Mouse (Mus musculus): ENCODE data around the gene Ms4a12. TPM values are rescaled to one million over a fixed set of nuclear protein-coding genes. Genes with fewer than 3 reads are reported as not detected.
"Not testable (repeated sequence)": the region's sequence is repeated elsewhere in the genome, so short reads cannot be mapped to it uniquely, and the experiment has no call there.

Ms4a12 gene
- polyA plus RNA-seq (2015; fragmentation: Nextera tagmentation; extraction: Ambion mirVana) = not detected in 2 replicates

- H3K9ac ChIP-seq (ENCODE audit: low read length) = no peak within 1 kb of the TSS
- no peaks in the 10 kb centered on the region for H3K4me1 ChIP-seq (replicated peaks; ENCODE audit: control insufficient read depth, insufficient read depth, low read length)
- H3K4me2 ChIP-seq (ENCODE audit: low read depth, low read length) = no peak within 1 kb of the TSS
- ATAC-seq (ENCODE audit: low read depth) = no peak
- H3K4me3 ChIP-seq (ENCODE audit: low read length) = no peak within 1 kb of the TSS
- no peaks in the 10 kb centered on the region for H3K27me3 ChIP-seq (ENCODE audit: control insufficient read depth, insufficient read depth, low read depth, low read length)
- 53% methylated on average over 5 of the region's 5 CpGs for WGBS
- H3K27ac ChIP-seq (ENCODE audit: low read length) = no peak within 1 kb of the TSS
- no peaks in the 10 kb centered on the region for H3K9me3 ChIP-seq (ENCODE audit: control insufficient read depth, low read length)
- no peaks in the 10 kb centered on the region for H3K36me3 ChIP-seq (ENCODE audit: control insufficient read depth, insufficient read depth, low read length)
Measured at GRCm38 (mm10) chr19:11232348-11232747, at the start of gene Ms4a12. Gene Ms4a12, minus strand, starts transcription at chr19:11232448.

DNA sequence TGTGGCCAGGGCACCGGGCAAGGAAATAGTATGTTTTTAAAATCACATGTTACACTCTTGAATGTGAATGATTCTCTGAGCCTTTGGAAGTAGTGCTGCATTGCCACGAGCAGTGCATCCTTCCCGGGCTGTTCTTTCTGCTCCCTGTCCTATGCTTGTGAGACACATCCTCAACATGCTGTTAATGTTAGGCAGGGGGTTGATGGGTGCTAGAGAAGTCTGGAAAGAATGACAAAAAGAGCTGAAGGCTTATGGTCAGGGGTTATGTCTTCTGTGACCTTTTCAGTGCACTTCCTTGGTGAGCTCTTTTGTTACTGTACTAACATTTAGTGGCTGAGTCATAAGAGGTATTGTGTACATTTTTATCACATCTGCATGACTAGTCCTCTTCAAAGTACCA is 48.0 kb upstream of the Ms4a12 start:
- H3K27me3 ChIP-seq (ENCODE audit: control insufficient read depth, insufficient read depth, low read depth, low read length) = no peaks in the 10 kb centered on the region
- H3K4me1 ChIP-seq (replicated peaks; ENCODE audit: control insufficient read depth, insufficient read depth, low read length) = no peaks in the 10 kb centered on the region
- H3K4me2 ChIP-seq (ENCODE audit: low read depth, low read length) = no peak overlapping the region
- no peaks in the 10 kb centered on the region for H3K9me3 ChIP-seq (ENCODE audit: control insufficient read depth, low read length)
- H3K4me3 ChIP-seq (ENCODE audit: low read length) = no peak overlapping the region
- ATAC-seq (ENCODE audit: low read depth) = no peak
- no peak overlapping the region for H3K27ac ChIP-seq (ENCODE audit: low read length)
- 79% methylated on average over 3 of the region's 3 CpGs for WGBS
- no peak overlapping the region for H3K9ac ChIP-seq (ENCODE audit: low read length)
- no peaks in the 10 kb centered on the region for H3K36me3 ChIP-seq (ENCODE audit: control insufficient read depth, insufficient read depth, low read length)

GRCm38 (mm10) chr19:11276431-11276830 is 44.2 kb upstream of the Ms4a12 start:
- 31% methylated on average over 5 of the region's 5 CpGs for WGBS
- Histone ChIP-seq H3K4me3 (ENCODE audit: low read length) (no peak overlapping the region), H3K36me3 (ENCODE audit: control insufficient read depth, insufficient read depth, low read length) (no peaks in the 10 kb centered on the region), H3K4me1 (replicated peaks; ENCODE audit: control insufficient read depth, insufficient read depth, low read length) (no peaks in the 10 kb centered on the region), H3K9me3 (ENCODE audit: control insufficient read depth, low read length) (no peaks in the 10 kb centered on the region), H3K9ac (ENCODE audit: low read length) (no peak overlapping the region), H3K4me2 (ENCODE audit: low read depth, low read length) (no peak overlapping the region), H3K27me3 (ENCODE audit: control insufficient read depth, insufficient read depth, low read depth, low read length) (no peaks in the 10 kb centered on the region), H3K27ac (ENCODE audit: low read length) (no peak overlapping the region)
- peak; percentile 43; the same call in 1 of the 2 replicates for ATAC-seq (ENCODE audit: low read depth)

DNA sequence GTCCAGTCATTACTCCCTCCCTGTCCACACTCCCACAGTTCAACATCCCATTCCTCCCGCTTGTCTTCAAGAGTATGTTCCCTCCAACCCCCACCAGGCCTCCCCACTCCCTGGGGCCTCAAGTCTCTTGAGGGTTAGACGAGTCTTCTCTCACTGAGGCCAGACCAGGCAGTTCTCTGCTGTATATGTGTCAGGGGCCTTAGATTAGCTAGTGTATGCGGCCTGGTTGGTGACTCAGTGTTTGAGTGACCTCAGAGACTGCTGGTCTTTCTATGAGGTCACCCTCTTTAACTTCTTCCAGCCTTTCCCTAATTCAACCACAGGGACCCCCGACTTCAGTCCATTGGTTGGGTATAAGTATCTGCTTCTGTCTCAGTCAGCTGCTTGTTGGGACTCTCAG is 34.7 kb upstream of the Ms4a12 start:
- Histone ChIP-seq H3K9ac (ENCODE audit: low read length) (no peak overlapping the region), H3K27ac (ENCODE audit: low read length) (no peak overlapping the region), H3K36me3 (ENCODE audit: control insufficient read depth, insufficient read depth, low read length) (no peaks in the 10 kb centered on the region), H3K9me3 (ENCODE audit: control insufficient read depth, low read length) (no peaks in the 10 kb centered on the region), H3K4me2 (ENCODE audit: low read depth, low read length) (no peak overlapping the region), H3K4me3 (ENCODE audit: low read length) (no peak overlapping the region), H3K27me3 (ENCODE audit: control insufficient read depth, insufficient read depth, low read depth, low read length) (no peaks in the 10 kb centered on the region), H3K4me1 (replicated peaks; ENCODE audit: control insufficient read depth, insufficient read depth, low read length) (no peaks in the 10 kb centered on the region)
- WGBS = 70% methylated on average over 4 of the region's 4 CpGs
- no peak for ATAC-seq (ENCODE audit: low read depth)

DNA sequence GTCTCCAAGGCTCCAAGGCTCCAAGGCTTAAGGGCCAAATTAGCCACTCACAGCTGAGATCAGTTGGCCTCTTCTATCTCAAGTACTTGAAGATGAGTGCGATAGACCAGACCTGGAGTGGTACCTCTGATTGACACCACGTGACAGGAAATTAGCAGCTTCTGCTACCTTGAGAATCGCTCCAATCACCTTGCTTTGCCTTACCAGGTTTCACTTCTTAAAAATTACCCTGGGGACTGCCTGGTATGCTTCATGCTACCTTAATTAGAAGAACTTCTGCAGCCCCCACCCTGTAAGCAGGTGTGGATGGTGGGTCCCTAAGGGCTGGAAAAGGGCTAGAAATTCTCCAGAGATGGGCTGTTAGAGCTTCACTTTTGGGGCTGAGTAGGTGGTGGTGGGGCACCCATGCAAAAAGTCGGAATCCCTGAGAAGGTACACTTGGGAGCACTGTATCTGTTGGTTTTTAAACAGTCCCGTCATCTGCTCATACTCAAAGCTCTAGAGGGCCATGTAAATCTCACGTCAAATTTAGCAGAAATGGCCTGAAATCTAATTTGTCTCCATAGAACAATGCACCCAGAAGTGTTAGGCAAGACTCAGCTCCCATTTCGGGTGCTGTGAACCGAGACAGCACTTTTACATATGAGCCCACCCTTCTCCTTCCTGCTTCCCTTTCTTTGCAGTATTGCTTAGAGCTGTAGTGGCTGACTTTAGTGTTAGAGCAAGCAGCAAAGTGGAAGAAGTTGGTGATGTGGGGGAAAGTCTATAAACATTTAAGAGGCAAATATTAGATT is 34.0 kb upstream of the Ms4a12 start, which contains the start of gene Ms4a1:
Gene Ms4a1 (minus strand): TSS at position 190 of the 794 bp plus-strand sequence.
- 75% methylated on average over 8 of the region's 8 CpGs for WGBS
- Histone ChIP-seq H3K4me3 (ENCODE audit: low read length) (no peak within 1 kb of the TSS), H3K4me1 (replicated peaks; ENCODE audit: control insufficient read depth, insufficient read depth, low read length) (no peaks in the 10 kb centered on the region), H3K36me3 (ENCODE audit: control insufficient read depth, insufficient read depth, low read length) (no peaks in the 10 kb centered on the region), H3K9me3 (ENCODE audit: control insufficient read depth, low read length) (no peaks in the 10 kb centered on the region), H3K27me3 (ENCODE audit: control insufficient read depth, insufficient read depth, low read depth, low read length) (no peaks in the 10 kb centered on the region), H3K4me2 (ENCODE audit: low read depth, low read length) (no peak within 1 kb of the TSS), H3K27ac (ENCODE audit: low read length) (no peak within 1 kb of the TSS), H3K9ac (ENCODE audit: low read length) (no peak within 1 kb of the TSS)
- ATAC-seq (ENCODE audit: low read depth) = no peak

GRCm38 (mm10) chr19:11264602-11265185 is 32.4 kb upstream of the Ms4a12 start:
- Histone ChIP-seq H3K4me3 (ENCODE audit: low read length) (no peak overlapping the region), H3K27ac (ENCODE audit: low read length) (no peak overlapping the region), H3K4me1 (replicated peaks; ENCODE audit: control insufficient read depth, insufficient read depth, low read length) (no peaks in the 10 kb centered on the region), H3K36me3 (ENCODE audit: control insufficient read depth, insufficient read depth, low read length) (no peaks in the 10 kb centered on the region), H3K9ac (ENCODE audit: low read length) (no peak overlapping the region), H3K4me2 (ENCODE audit: low read depth, low read length) (no peak overlapping the region), H3K9me3 (ENCODE audit: control insufficient read depth, low read length) (no peaks in the 10 kb centered on the region), H3K27me3 (ENCODE audit: control insufficient read depth, insufficient read depth, low read depth, low read length) (no peaks in the 10 kb centered on the region)
- 74% methylated on average over 9 of the region's 9 CpGs for WGBS
- no peak for ATAC-seq (ENCODE audit: low read depth)

DNA sequence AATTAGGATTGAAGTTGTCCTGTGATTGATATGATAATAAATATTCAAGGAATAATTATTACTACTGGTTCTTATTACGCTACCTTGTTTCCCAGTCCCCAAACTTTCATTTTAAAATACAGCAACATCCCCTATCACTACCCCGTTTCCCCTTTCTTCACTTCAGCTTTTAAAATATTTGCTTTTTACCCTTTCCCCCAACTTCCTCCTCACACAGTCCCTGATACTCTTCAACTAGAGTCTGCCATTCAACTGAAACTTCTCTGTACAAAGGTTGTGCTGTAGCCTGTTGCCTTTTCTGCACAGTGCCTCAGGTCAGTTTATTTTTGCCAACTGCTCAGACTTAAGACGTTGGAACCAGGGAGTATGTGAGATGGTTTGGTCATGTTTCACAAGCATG is 31.3 kb upstream of the Ms4a12 start:
- no peak overlapping the region for H3K9ac ChIP-seq (ENCODE audit: low read length)
- 67% methylated on average over 3 of the region's 3 CpGs for WGBS
- no peak for ATAC-seq (ENCODE audit: low read depth)
- H3K27me3 ChIP-seq (ENCODE audit: control insufficient read depth, insufficient read depth, low read depth, low read length) = no peaks in the 10 kb centered on the region
- no peaks in the 10 kb centered on the region for H3K9me3 ChIP-seq (ENCODE audit: control insufficient read depth, low read length)
- H3K4me2 ChIP-seq (ENCODE audit: low read depth, low read length) = no peak overlapping the region
- H3K4me3 ChIP-seq (ENCODE audit: low read length) = no peak overlapping the region
- no peaks in the 10 kb centered on the region for H3K4me1 ChIP-seq (replicated peaks; ENCODE audit: control insufficient read depth, insufficient read depth, low read length)
- no peak overlapping the region for H3K27ac ChIP-seq (ENCODE audit: low read length)
- H3K36me3 ChIP-seq (ENCODE audit: control insufficient read depth, insufficient read depth, low read length) = no peaks in the 10 kb centered on the region

GRCm38 (mm10) chr19:11262932-11263331 is 30.7 kb upstream of the Ms4a12 start:
- 54% methylated on average over 4 of the region's 4 CpGs for whole genome bisulfite sequencing

DNA sequence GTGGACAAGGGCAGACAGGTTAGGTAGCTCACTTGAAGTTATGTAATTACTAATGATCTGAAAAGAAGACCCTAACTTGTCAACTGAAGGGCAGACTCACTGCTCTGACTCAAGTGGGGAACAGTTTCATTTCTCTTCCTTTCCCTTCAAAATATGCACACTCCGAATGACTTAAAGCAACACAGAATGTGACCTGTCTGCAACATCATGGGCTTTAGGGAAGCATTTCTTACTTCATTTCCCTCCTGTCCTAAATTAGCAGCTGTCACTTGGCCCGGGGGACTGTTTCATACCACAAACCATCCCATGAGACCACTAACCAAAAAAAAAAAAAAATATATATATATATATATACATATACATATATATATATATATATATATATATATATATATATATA is 29.3 kb upstream of the Ms4a12 start:
- Histone ChIP-seq H3K36me3 (ENCODE audit: control insufficient read depth, insufficient read depth, low read length) (no peaks in the 10 kb centered on the region), H3K9me3 (ENCODE audit: control insufficient read depth, low read length) (no peaks in the 10 kb centered on the region), H3K27me3 (ENCODE audit: control insufficient read depth, insufficient read depth, low read depth, low read length) (no peaks in the 10 kb centered on the region), H3K4me2 (ENCODE audit: low read depth, low read length) (no peak overlapping the region), H3K27ac (ENCODE audit: low read length) (no peak overlapping the region), H3K4me3 (ENCODE audit: low read length) (no peak overlapping the region), H3K9ac (ENCODE audit: low read length) (no peak overlapping the region), H3K4me1 (replicated peaks; ENCODE audit: control insufficient read depth, insufficient read depth, low read length) (no peaks in the 10 kb centered on the region)
- WGBS = 88% methylated on average over 2 of the region's 2 CpGs
- ATAC-seq (ENCODE audit: low read depth) = no peak

More at GRCm38 (mm10) chr19:11262932-11263331, 30.7 kb upstream of the Ms4a12 start:
- not testable (repeated sequence) for H3K27ac ChIP-seq (ENCODE audit: low read length); H3K4me2 ChIP-seq (ENCODE audit: low read depth, low read length); H3K9me3 ChIP-seq (ENCODE audit: control insufficient read depth, low read length); H3K27me3 ChIP-seq (ENCODE audit: control insufficient read depth, insufficient read depth, low read depth, low read length); H3K4me1 ChIP-seq (replicated peaks; ENCODE audit: control insufficient read depth, insufficient read depth, low read length); H3K36me3 ChIP-seq (ENCODE audit: control insufficient read depth, insufficient read depth, low read length); ATAC-seq (ENCODE audit: low read depth); H3K4me3 ChIP-seq (ENCODE audit: low read length); H3K9ac ChIP-seq (ENCODE audit: low read length)
